In the genomic region with DNA sequence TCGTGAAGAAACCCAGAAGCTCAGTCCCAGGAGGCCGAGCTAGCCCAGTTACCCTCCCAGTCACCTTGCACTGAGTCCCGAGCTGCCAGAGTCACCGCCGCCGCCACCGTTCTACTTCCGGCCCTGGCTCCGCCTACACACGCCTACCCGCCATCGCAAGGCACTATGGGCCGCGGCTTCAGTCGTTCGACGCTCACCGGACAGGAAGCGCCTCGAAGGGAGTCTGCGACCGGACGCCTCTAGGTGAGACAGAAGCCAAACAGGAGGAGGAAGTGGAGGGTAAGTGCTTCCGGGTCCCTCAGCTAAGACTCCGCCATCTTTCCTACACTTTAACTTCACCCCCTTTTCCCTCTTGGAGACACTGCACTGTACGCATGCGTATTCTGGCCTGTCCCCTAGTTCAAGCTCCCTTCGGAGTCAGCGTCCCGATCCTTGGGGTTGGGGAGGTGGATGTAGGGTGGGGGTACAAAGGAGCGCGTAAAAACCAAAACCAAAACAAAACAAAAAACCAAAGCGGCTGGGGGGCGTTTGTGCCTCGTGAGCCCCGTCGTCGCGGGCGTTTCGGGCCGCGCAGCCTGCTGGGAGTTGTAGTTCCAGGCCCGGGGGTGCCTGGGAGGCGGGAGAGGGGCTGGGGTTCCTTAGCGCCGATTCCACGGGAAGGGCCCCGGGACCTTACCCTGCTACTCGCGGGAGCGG, we compare ENCODE assay signal across 8 mouse cellular contexts. TPM values are rescaled to one million over a fixed set of nuclear protein-coding genes. Genes with fewer than 3 reads are reported as not detected.
DNase-seq lines count a peak whose midpoint lies in the region; ATAC-seq and TF ChIP-seq lines count a peak whose summit lies in the region.

A gene (plus strand): TSS at position 181 of the 696 bp plus-strand sequence.

- H3K27me3 ChIP-seq in forebrain, embryonic 15.5 days = no peaks in the 10 kb centered on the region

- peaks cover 15% of the 10 kb centered on the region for H3K36me3 ChIP-seq in ES-E14 (ENCODE audit: control insufficient read depth, insufficient read depth, low read length, poor library complexity, severe bottlenecking)
- peaks cover 22% of the 10 kb centered on the region for H3K36me3 ChIP-seq in forebrain, embryonic 15.5 days

- peak within 1 kb of the TSS; percentile 86 for H3K4me2 ChIP-seq in forebrain, embryonic 15.5 days (replicated peaks)

- H3K4me1 ChIP-seq in ES-E14 (ENCODE audit: control insufficient read depth in 2 of 2, insufficient read depth in 2 of 2, low read length in 2 of 2, poor library complexity in 1 of 2) = peaks cover 4 to 7% of the 10 kb centered on the region in 2 experiments; a peak in 3 of 4 replicates
- peaks cover 44% of the 10 kb centered on the region for H3K4me1 ChIP-seq in forebrain, embryonic 15.5 days
- no peaks in the 10 kb centered on the region for H3K4me1 ChIP-seq in lung, adult 2 months (ENCODE audit: control insufficient read depth, insufficient read depth, low read length)

- in situ Hi-C loops in ES-E14 (cut with MboI; ENCODE audit: low sequenced_read_pairs in 2 of 2, unreplicated experiment in 2 of 2) = loop anchor here in 1 of 2 experiments (10.0 kb wide), 1 partner anchor 100 kb away; a partner anchor contains a TSS

- WGBS in forebrain, embryonic 15.5 days = under 1% methylated on average over 52 of the region's 52 CpGs
- under 1% methylated on average over 52 of the region's 52 CpGs for WGBS in lung, adult 2 months

- DNase-seq in ES-E14 (ENCODE audit: low read depth, low spot score) = peak; percentile 92
- peak; percentile 97 for DNase-seq in cerebellum, adult 11-12 months
- DNase-seq in heart, postnatal 25 days (ENCODE audit: low spot score) = peak; percentile 90
- peak; percentile 90 to 94 for DNase-seq in layer of hippocampus, adult 18-20 months (ENCODE audit: low spot score in 2 of 2)
- peak; percentile 87 for DNase-seq in lung, adult 2 months
- DNase-seq in thymus, adult 18-20 months = peak; percentile 86 to 92

- intact Hi-C loops in heart, postnatal 25 days (cut with DNase I) = loop anchor here (2.0 kb wide), 2 partner anchors 60 to 100 kb away; a partner anchor contains a TSS

- peak; percentile 97 for ATAC-seq in forebrain, embryonic 15.5 days (replicated peaks)
- peak; percentile 96 for ATAC-seq in neutrophil, adult 5-6 weeks (ENCODE audit: extremely low read depth, insufficient number of reproducible peaks, low FRiP score, poor library complexity, severe bottlenecking)

- peak within 1 kb of the TSS; percentile 99 for H3K9ac ChIP-seq in ES-E14 (ENCODE audit: insufficient read depth, low read depth, low read length, poor library complexity, severe bottlenecking)
- peak within 1 kb of the TSS; percentile 96 for H3K9ac ChIP-seq in forebrain, embryonic 15.5 days (replicated peaks)

- no peaks in the 10 kb centered on the region for H3K9me3 ChIP-seq in ES-E14 (ENCODE audit: control insufficient read depth, insufficient read depth, low read depth, low read length)
- no peaks in the 10 kb centered on the region for H3K9me3 ChIP-seq in forebrain, embryonic 15.5 days

- TF ChIP-seq CTCF in lung, adult 2 months (IDR thresholded peaks at IDR 0.05; ENCODE audit: insufficient read depth, low read length) = no peak

- peak within 1 kb of the TSS; percentile 87 to 96 for H3K4me3 ChIP-seq in ES-E14 (ENCODE audit: insufficient read depth in 1 of 2, low read depth in 1 of 2, low read length in 2 of 2, poor library complexity in 1 of 2, severe bottlenecking in 1 of 2)
- H3K4me3 ChIP-seq in forebrain, embryonic 15.5 days = peak within 1 kb of the TSS; percentile 88
- H3K4me3 ChIP-seq in lung, adult 2 months (replicated peaks; ENCODE audit: extremely low read depth, low read depth, low read length) = peak within 1 kb of the TSS; percentile 89

- peak; percentile 58; the same call in 1 of the 2 replicates for TF ChIP-seq POLR2A in lung, adult 2 months (IDR thresholded peaks at IDR 0.05; ENCODE audit: borderline replicate concordance, extremely low read depth, low read depth, low read length)

- peak within 1 kb of the TSS; percentile 100 for H3K27ac ChIP-seq in ES-E14 (ENCODE audit: insufficient read depth, low read depth, low read length, poor library complexity, severe bottlenecking)
- peak within 1 kb of the TSS; percentile 96 for H3K27ac ChIP-seq in forebrain, embryonic 15.5 days (replicated peaks)

TF ChIP-seq in ES-E14, 5 proteins besides CTCF, POLR2A, EP300 and RAD21:
- TF ChIP-seq HCFC1 (IDR thresholded peaks at IDR 0.05; ENCODE audit: borderline replicate concordance, insufficient read depth, low read length) (peak; percentile 85), CHD2 (IDR thresholded peaks at IDR 0.05; ENCODE audit: low read depth, low read length) (peak; percentile 82), ZNF384 (IDR thresholded peaks at IDR 0.05; ENCODE audit: low read depth, low read length) (no peak)

RNA-seq across cellular contexts. Expression of the gene that starts here (rescaled TPM):
- 92.3 and 95.5 TPM in 2 replicates for total RNA-seq in ES-E14 (2012; rRNA removed)
- 26.4 and 26.9 TPM in 2 replicates for polyA plus RNA-seq in forebrain, embryonic 15.5 days (2015; fragmentation: Nextera tagmentation; extraction: Ambion mirVana)
- total RNA-seq in heart, postnatal 25 days (2021) = 10 to 100 TPM; 38.5 to 43.0 TPM
- total RNA-seq in layer of hippocampus, adult 18-20 months (2021) = 10 to 100 TPM; 26.9 to 27.1 TPM
- polyA plus RNA-seq in lung, adult 2 months (2012; rRNA removed) = 5.2 and 10.7 TPM in 2 replicates
- total RNA-seq in neutrophil, adult 5-6 weeks (2017) = 63.4 and 74.1 TPM in 2 replicates

Comparison
In these comparisons a context has a peak if more than half of its experiments do, and no peak if none do; other contexts are left out.
1. Peak in every context shown above with its lines: DNase-seq, ATAC-seq, H3K4me3 ChIP-seq and H3K27ac ChIP-seq.